Mouse (Mus musculus): ENCODE data around the gene Nr1h2. TPM values are rescaled to one million over a fixed set of nuclear protein-coding genes. Genes with fewer than 3 reads are reported as not detected.

Gene Nr1h2
- total and polyA plus RNA-seq, 2 experiments from 2014 or later, result 50.5 to 76.4 TPM

GRCm38 (mm10) chr7:44591348-44592116 is 37.8 kb upstream of the Nr1h2 start:
- H3K4me2 ChIP-seq (ENCODE audit: low read depth, low read length), result peak overlapping the region; percentile 89
- WGBS, result under 1% methylated on average over 60 of the region's 60 CpGs
- no peaks in the 10 kb centered on the region for H3K27me3 ChIP-seq (ENCODE audit: insufficient read depth, low read length)
- peak overlapping the region; percentile 75 for H3K9ac ChIP-seq (replicated peaks; ENCODE audit: low read length)
- peak overlapping the region; percentile 73 for H3K4me3 ChIP-seq (ENCODE audit: low read length)
- H3K4me1 ChIP-seq (ENCODE audit: insufficient read depth, low read length), result peaks cover 45% of the 10 kb centered on the region
- TF ChIP-seq CTCF (IDR thresholded peaks at IDR 0.05; ENCODE audit: low read depth), result no peak
- no peak for ATAC-seq
- no peaks in the 10 kb centered on the region; the same call in 1 of the 2 replicates for H3K36me3 ChIP-seq (ENCODE audit: insufficient read depth, low read length)
- DNase-seq (ENCODE audit: low spot score), result no peak
- H3K27ac ChIP-seq, result peak overlapping the region; percentile 77; the same call in 1 of the 2 replicates
- H3K9me3 ChIP-seq (ENCODE audit: low read length), result no peaks in the 10 kb centered on the region

GRCm38 (mm10) chr7:44590402-44591347 is 36.9 kb upstream of the Nr1h2 start, which contains the start of gene Kcnc3:
TSS of gene Kcnc3 (plus strand) at chr7:44590664.
- Histone ChIP-seq H3K27ac (peak within 1 kb of the TSS; percentile 77), H3K4me3 (ENCODE audit: low read length) (peak within 1 kb of the TSS; percentile 73), H3K9ac (replicated peaks; ENCODE audit: low read length) (peak within 1 kb of the TSS; percentile 75), H3K36me3 (ENCODE audit: insufficient read depth, low read length) (no peaks in the 10 kb centered on the region; the same call in 1 of the 2 replicates), H3K27me3 (ENCODE audit: insufficient read depth, low read length) (no peaks in the 10 kb centered on the region), H3K4me2 (ENCODE audit: low read depth, low read length) (peak within 1 kb of the TSS; percentile 89), H3K9me3 (ENCODE audit: low read length) (no peaks in the 10 kb centered on the region), H3K4me1 (ENCODE audit: insufficient read depth, low read length) (peaks cover 45% of the 10 kb centered on the region)
- no peak for TF ChIP-seq CTCF (IDR thresholded peaks at IDR 0.05; ENCODE audit: low read depth)
- peak; percentile 94 for ATAC-seq
- peak; percentile 97 for DNase-seq (ENCODE audit: low spot score)
- WGBS, result under 1% methylated on average over 61 of the region's 80 CpGs

GRCm38 (mm10) chr7:44589946-44590345 is 36.2 kb upstream of the Nr1h2 start:
- no peaks in the 10 kb centered on the region for H3K27me3 ChIP-seq (ENCODE audit: insufficient read depth, low read length)
- peak overlapping the region; percentile 73 for H3K4me3 ChIP-seq (ENCODE audit: low read length)
- WGBS, result 4% methylated on average over 13 of the region's 13 CpGs
- TF ChIP-seq CTCF (IDR thresholded peaks at IDR 0.05; ENCODE audit: low read depth), result no peak
- DNase-seq (ENCODE audit: low spot score) (peak; percentile 56), ATAC-seq (no peak)
- peaks cover 43% of the 10 kb centered on the region for H3K4me1 ChIP-seq (ENCODE audit: insufficient read depth, low read length)
- H3K4me2 ChIP-seq (ENCODE audit: low read depth, low read length), result peak overlapping the region; percentile 89
- peak overlapping the region; percentile 54; the same call in 1 of the 2 replicates for H3K27ac ChIP-seq
- H3K36me3 ChIP-seq (ENCODE audit: insufficient read depth, low read length), result no peaks in the 10 kb centered on the region
- H3K9me3 ChIP-seq (ENCODE audit: low read length), result no peaks in the 10 kb centered on the region
- H3K9ac ChIP-seq (replicated peaks; ENCODE audit: low read length), result peak overlapping the region; percentile 53; the same call in 1 of the 2 replicates

- Histone ChIP-seq H3K9ac (replicated peaks; ENCODE audit: low read length) (peak overlapping the region; percentile 53), H3K4me3 (ENCODE audit: low read length) (peak overlapping the region; percentile 73), H3K27ac (peak overlapping the region; percentile 54; the same call in 1 of the 2 replicates), H3K4me1 (ENCODE audit: insufficient read depth, low read length) (peaks cover 38% of the 10 kb centered on the region), H3K9me3 (ENCODE audit: low read length) (no peaks in the 10 kb centered on the region), H3K4me2 (ENCODE audit: low read depth, low read length) (peak overlapping the region; percentile 89), H3K27me3 (ENCODE audit: insufficient read depth, low read length) (no peaks in the 10 kb centered on the region), H3K36me3 (ENCODE audit: insufficient read depth, low read length) (no peaks in the 10 kb centered on the region)
- TF ChIP-seq CTCF (IDR thresholded peaks at IDR 0.05; ENCODE audit: low read depth), result peak; percentile 20; the same call in 1 of the 2 replicates
- WGBS, result 0% methylated on average over 22 of the region's 33 CpGs
- ATAC-seq (peak; percentile 13), DNase-seq (ENCODE audit: low spot score) (peak; percentile 88)
Measured at GRCm38 (mm10) chr7:44589149-44589548, 35.4 kb upstream of the Nr1h2 start.

- ATAC-seq, result no peak
- H3K36me3 ChIP-seq (ENCODE audit: insufficient read depth, low read length), result no peaks in the 10 kb centered on the region
- H3K27me3 ChIP-seq (ENCODE audit: insufficient read depth, low read length), result no peaks in the 10 kb centered on the region
- 12% methylated on average over 12 of the region's 12 CpGs for WGBS
- H3K4me3 ChIP-seq (ENCODE audit: low read length), result peak overlapping the region; percentile 73
- H3K4me1 ChIP-seq (ENCODE audit: insufficient read depth, low read length), result peaks cover 34% of the 10 kb centered on the region
- peak overlapping the region; percentile 89 for H3K4me2 ChIP-seq (ENCODE audit: low read depth, low read length)
- no peaks in the 10 kb centered on the region for H3K9me3 ChIP-seq (ENCODE audit: low read length)
- no peak for DNase-seq (ENCODE audit: low spot score)
- H3K9ac ChIP-seq (replicated peaks; ENCODE audit: low read length), result peak overlapping the region; percentile 53; the same call in 1 of the 2 replicates
- H3K27ac ChIP-seq, result no peak overlapping the region
- no peak for TF ChIP-seq CTCF (IDR thresholded peaks at IDR 0.05; ENCODE audit: low read depth)
Measured at GRCm38 (mm10) chr7:44588338-44588737, 34.6 kb upstream of the Nr1h2 start.

GRCm38 (mm10) chr7:44587676-44588075 is 33.9 kb upstream of the Nr1h2 start:
- peaks cover 29% of the 10 kb centered on the region for H3K4me1 ChIP-seq (ENCODE audit: insufficient read depth, low read length)
- no peak for DNase-seq (ENCODE audit: low spot score)
- H3K4me2 ChIP-seq (ENCODE audit: low read depth, low read length), result peak overlapping the region; percentile 89
- WGBS, result 36% methylated on average over 6 of the region's 6 CpGs
- no peaks in the 10 kb centered on the region for H3K36me3 ChIP-seq (ENCODE audit: insufficient read depth, low read length)
- H3K27ac ChIP-seq, result no peak overlapping the region
- ATAC-seq, result no peak
- TF ChIP-seq CTCF (IDR thresholded peaks at IDR 0.05; ENCODE audit: low read depth), result no peak
- H3K27me3 ChIP-seq (ENCODE audit: insufficient read depth, low read length), result no peaks in the 10 kb centered on the region
- peak overlapping the region; percentile 40 for H3K4me3 ChIP-seq (ENCODE audit: low read length)
- H3K9ac ChIP-seq (replicated peaks; ENCODE audit: low read length), result 0 out of 2 replicates have a peak overlapping the region, but pooled peaks have one; percentile 39
- H3K9me3 ChIP-seq (ENCODE audit: low read length), result no peaks in the 10 kb centered on the region

All from hindbrain, postnatal 0 days (tissue).